Mouse (Mus musculus): ENCODE results near the gene Calcoco2. TPM values are rescaled to one million over a fixed set of nuclear protein-coding genes. Genes with fewer than 3 reads are reported as not detected.
A peak's percentile ranks its signal among the peaks of the same experiment; 100 is the strongest.

The Calcoco2 gene
- polyA plus RNA-seq, 1 experiment from 2014 or later, result not detected

- no peak overlapping the region for H3K4me2 ChIP-seq
- no peaks in the 10 kb centered on the region for H3K9me3 ChIP-seq (replicated peaks)
- 60% methylated on average over 5 of the region's 5 CpGs for WGBS (ENCODE audit: insufficient replicate concordance)
- no peak overlapping the region for H3K4me3 ChIP-seq (replicated peaks)
- H3K27ac ChIP-seq (replicated peaks), result no peak overlapping the region
- ATAC-seq (ENCODE audit: insufficient read depth), result no peak
- peaks cover 6% of the 10 kb centered on the region for H3K4me1 ChIP-seq (replicated peaks)
- H3K36me3 ChIP-seq (replicated peaks), result no peaks in the 10 kb centered on the region
- peaks cover under 1% of the 10 kb centered on the region; the same call in 1 of the 2 replicates for H3K27me3 ChIP-seq
- H3K9ac ChIP-seq, result no peak overlapping the region
Measured at GRCm38 (mm10) chr11:96080736-96081135, 31.0 kb downstream of the Calcoco2 start.

- peaks cover 34% of the 10 kb centered on the region for H3K4me1 ChIP-seq (replicated peaks)
- H3K36me3 ChIP-seq (replicated peaks), result peaks cover 17% of the 10 kb centered on the region
- no peaks in the 10 kb centered on the region for H3K9me3 ChIP-seq (replicated peaks)
- peak overlapping the region; percentile 79 for H3K4me3 ChIP-seq (replicated peaks)
- WGBS (ENCODE audit: insufficient replicate concordance), result 59% methylated on average over 13 of the region's 13 CpGs
- H3K9ac ChIP-seq, result no peak overlapping the region
- H3K27ac ChIP-seq (replicated peaks), result peak overlapping the region; percentile 74
- no peaks in the 10 kb centered on the region for H3K27me3 ChIP-seq
- no peak for ATAC-seq (ENCODE audit: insufficient read depth)
- peak overlapping the region; percentile 95 for H3K4me2 ChIP-seq
Measured at GRCm38 (mm10) chr11:96076221-96077105, 35.3 kb downstream of the Calcoco2 start.

DNA sequence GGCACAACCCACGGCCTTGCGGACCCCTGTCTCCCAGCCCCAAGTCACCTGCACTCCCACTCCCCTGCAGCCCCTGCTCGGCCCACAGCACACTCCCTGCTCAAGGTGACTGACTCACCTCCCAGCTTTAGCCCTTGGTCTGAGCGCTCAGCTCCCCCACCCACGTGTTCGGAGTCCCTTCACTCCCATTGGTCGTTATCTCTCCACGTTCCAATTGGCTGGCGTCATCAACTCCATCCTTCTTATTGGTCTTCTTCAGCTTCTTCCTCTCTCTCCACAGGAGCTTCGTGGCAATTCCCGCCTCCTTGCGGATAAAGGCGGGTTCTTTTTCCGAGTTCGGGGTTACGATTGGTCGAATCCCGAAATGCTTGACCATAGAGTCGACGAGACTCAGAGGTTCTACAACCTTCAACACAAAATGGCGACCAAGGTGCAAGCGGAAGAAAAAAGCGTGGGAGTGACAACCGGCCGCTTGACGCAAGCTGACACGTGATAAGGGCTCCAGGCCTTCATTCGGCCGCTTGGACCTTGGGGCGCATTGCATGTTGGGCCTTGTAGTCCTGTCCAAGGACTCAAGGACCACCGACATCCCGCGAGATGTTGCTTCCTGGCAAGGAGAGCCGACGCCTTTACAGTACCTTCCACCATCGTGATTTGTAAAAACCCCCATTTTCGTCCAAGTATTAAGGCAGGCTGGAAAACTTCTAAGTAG, 36.1 kb downstream of the Calcoco2 start, which contains the start of gene Atp5g1:
Gene Atp5g1, minus strand, starts transcription at position 162 of the 712 bp plus-strand sequence.
- Histone ChIP-seq H3K9ac (peak within 1 kb of the TSS; percentile 70), H3K4me3 (replicated peaks) (peak within 1 kb of the TSS; percentile 79), H3K36me3 (replicated peaks) (peaks cover 25% of the 10 kb centered on the region), H3K4me2 (peak within 1 kb of the TSS; percentile 95), H3K27me3 (no peaks in the 10 kb centered on the region), H3K9me3 (replicated peaks) (no peaks in the 10 kb centered on the region), H3K27ac (replicated peaks) (peak within 1 kb of the TSS; percentile 80), H3K4me1 (replicated peaks) (peaks cover 42% of the 10 kb centered on the region)
- peak; percentile 91 for ATAC-seq (ENCODE audit: insufficient read depth)
- 0% methylated on average over 37 of the region's 37 CpGs for WGBS (ENCODE audit: insufficient replicate concordance)

DNA sequence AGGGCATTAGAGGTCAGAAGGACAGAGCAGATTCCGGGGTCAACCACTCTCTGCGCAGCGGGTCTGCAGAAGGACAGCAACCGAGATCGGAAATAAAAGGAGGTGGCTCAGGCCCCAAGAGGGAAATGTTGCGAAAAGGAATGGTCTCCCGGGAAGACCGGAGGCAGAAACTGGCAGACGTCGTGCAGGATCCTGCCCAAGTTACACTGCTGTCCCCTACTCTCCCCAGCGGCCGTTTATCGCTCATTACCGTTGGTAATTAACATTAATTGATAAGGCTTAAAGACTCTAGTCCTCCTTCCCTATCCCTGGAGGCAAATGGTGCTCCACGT, 36.6 kb downstream of the Calcoco2 start:
- H3K9ac ChIP-seq, result peak overlapping the region; percentile 70
- peak overlapping the region; percentile 79 for H3K4me3 ChIP-seq (replicated peaks)
- H3K27ac ChIP-seq (replicated peaks), result peak overlapping the region; percentile 80
- H3K4me2 ChIP-seq, result peak overlapping the region; percentile 95
- 0% methylated on average over 15 of the region's 15 CpGs for WGBS (ENCODE audit: insufficient replicate concordance)
- H3K36me3 ChIP-seq (replicated peaks), result peaks cover 30% of the 10 kb centered on the region
- peaks cover 42% of the 10 kb centered on the region for H3K4me1 ChIP-seq (replicated peaks)
- peak; percentile 30 for ATAC-seq (ENCODE audit: insufficient read depth)
- no peaks in the 10 kb centered on the region for H3K27me3 ChIP-seq
- no peaks in the 10 kb centered on the region for H3K9me3 ChIP-seq (replicated peaks)

DNA sequence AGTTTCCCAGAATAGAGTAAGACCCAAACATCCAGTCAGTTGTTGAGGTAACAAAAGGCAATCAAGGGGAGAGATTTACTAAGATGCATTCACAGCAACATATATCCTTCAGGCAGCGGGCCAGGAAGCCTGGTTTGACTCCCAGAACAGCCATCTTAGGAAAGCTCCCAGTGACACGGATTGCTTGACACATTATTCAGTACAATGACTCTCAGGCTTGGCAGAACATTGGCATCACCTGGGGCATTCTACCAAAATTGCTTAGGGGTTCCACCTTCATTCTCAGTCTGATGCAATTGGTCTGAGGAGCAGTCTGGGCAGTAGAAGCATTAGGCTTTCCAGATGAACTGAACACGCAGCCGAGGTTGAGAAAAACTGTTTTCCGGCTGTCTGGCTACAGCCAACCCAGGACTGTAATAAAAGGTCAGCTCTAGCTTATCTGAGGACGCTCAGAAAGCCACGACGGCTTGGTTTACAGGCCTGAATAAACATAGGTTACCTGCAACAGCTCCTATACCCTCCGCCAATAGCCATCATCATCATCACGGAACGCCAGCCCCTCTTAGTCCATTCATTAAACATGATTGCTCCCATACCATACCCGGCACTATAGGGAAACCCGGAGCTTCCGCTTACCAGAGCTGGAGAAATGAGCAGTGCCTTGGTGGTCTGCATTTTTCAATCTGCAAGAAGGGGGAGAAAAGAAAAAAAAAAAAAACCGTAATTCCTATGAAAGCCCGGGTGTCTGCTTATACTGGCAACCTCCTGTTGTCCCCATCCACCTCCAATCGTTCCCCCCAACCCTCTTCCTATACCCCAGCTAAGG, 37.2 kb downstream of the Calcoco2 start:
- no peak for ATAC-seq (ENCODE audit: insufficient read depth)
- Histone ChIP-seq H3K27me3 (no peaks in the 10 kb centered on the region), H3K9me3 (replicated peaks) (no peaks in the 10 kb centered on the region), H3K4me2 (peak overlapping the region; percentile 95), H3K4me1 (replicated peaks) (peaks cover 42% of the 10 kb centered on the region), H3K27ac (replicated peaks) (peak overlapping the region; percentile 80), H3K36me3 (replicated peaks) (peaks cover 35% of the 10 kb centered on the region), H3K9ac (peak overlapping the region; percentile 70), H3K4me3 (replicated peaks) (peak overlapping the region; percentile 79)
- WGBS (ENCODE audit: insufficient replicate concordance), result 8% methylated on average over 17 of the region's 17 CpGs

DNA sequence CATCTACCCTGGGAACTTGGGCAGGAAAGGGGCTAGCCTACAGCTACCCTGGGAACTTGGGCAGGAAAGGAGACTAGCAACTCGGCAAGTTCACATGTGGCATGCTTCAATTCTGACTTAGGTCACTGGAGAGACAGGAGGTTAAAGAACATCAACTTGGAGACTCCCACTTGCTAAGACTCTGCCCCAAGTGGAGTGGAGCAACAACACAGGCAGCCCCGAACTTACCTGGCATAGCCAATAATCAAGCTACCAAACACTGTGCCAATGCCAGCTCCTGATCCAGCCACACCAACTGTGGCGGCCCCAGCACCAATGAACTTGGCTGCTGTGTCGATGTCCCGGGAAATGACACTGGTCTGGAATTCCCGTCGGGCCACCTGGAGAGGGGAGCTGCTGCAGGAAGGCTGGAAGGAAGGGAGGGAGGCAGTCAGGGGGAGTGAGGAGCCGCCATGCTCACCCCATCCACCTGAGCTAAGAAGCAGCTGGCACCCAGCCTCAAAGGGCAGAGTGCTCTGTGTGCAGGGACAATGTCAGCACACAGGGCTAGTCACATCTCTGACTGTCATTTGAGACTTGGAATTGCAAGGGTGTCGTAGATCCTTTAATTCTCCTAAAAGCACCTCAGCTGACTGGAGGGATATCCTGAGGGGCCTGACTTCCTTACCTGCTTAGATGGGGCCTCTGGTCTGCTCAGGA, 38.3 kb downstream of the Calcoco2 start:
- H3K9me3 ChIP-seq (replicated peaks), result no peaks in the 10 kb centered on the region
- H3K36me3 ChIP-seq (replicated peaks), result peaks cover 35% of the 10 kb centered on the region
- H3K4me2 ChIP-seq, result peak overlapping the region; percentile 95
- ATAC-seq (ENCODE audit: insufficient read depth), result no peak
- H3K27me3 ChIP-seq, result no peaks in the 10 kb centered on the region
- WGBS (ENCODE audit: insufficient replicate concordance), result 80% methylated on average over 9 of the region's 9 CpGs
- peak overlapping the region; percentile 79 for H3K4me3 ChIP-seq (replicated peaks)
- H3K9ac ChIP-seq, result no peak overlapping the region
- no peak overlapping the region for H3K27ac ChIP-seq (replicated peaks)
- peaks cover 42% of the 10 kb centered on the region for H3K4me1 ChIP-seq (replicated peaks)

DNA sequence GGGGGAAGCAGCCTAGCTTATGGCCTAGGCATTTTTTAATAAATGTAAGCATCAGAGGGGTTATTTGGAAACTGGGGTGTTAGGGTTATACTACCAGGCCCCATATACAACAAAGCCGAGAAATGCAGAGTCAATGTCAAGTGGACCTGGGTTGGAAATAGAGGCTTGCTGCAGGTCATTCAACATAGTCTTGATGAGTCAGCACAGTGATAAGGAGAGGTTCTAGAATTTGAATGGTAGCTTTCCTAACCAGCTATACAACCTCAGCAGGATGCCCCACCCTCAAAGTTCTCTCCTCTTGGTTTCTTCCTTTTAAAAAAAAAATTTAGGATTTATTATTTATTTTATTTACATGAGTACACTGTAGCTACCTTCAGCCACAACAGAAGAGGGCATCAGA, 40.8 kb downstream of the Calcoco2 start:
- H3K4me3 ChIP-seq (replicated peaks), result no peak overlapping the region
- H3K9ac ChIP-seq, result no peak overlapping the region
- no peaks in the 10 kb centered on the region for H3K9me3 ChIP-seq (replicated peaks)
- H3K4me1 ChIP-seq (replicated peaks), result peaks cover 42% of the 10 kb centered on the region
- 60% methylated on average over 1 of the region's 1 CpGs for WGBS (ENCODE audit: insufficient replicate concordance)
- no peak overlapping the region for H3K4me2 ChIP-seq
- peaks cover 35% of the 10 kb centered on the region for H3K36me3 ChIP-seq (replicated peaks)
- H3K27me3 ChIP-seq, result no peaks in the 10 kb centered on the region
- ATAC-seq (ENCODE audit: insufficient read depth), result no peak
- H3K27ac ChIP-seq (replicated peaks), result no peak overlapping the region

DNA sequence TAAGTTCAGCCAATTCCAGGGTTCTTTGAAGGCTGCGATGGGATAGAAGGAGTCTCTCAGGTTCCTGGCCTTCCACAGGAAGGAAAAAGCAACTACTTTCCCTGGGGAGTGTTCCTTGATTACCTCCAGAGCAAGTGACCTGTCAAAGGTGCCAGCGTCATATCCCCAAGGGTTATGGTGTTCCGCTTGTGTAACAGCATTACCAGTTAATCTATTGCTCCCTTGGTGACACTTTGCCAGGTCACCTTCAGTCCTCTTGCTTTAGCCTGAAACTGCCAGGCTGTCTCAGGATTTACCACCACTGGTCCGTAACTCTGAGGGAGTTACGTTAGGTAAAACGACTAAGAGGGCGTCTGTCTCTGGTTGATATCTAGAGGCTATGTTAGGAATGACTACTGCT, 41.4 kb downstream of the Calcoco2 start:
- Histone ChIP-seq H3K36me3 (replicated peaks) (peaks cover 35% of the 10 kb centered on the region), H3K4me2 (no peak overlapping the region), H3K9me3 (replicated peaks) (no peaks in the 10 kb centered on the region), H3K9ac (no peak overlapping the region), H3K4me3 (replicated peaks) (no peak overlapping the region), H3K4me1 (replicated peaks) (peaks cover 48% of the 10 kb centered on the region), H3K27me3 (no peaks in the 10 kb centered on the region), H3K27ac (replicated peaks) (no peak overlapping the region)
- 84% methylated on average over 7 of the region's 7 CpGs for WGBS (ENCODE audit: insufficient replicate concordance)
- ATAC-seq (ENCODE audit: insufficient read depth), result no peak

GRCm38 (mm10) chr11:96068231-96068630, 43.5 kb downstream of the Calcoco2 start:
- Histone ChIP-seq H3K4me3 (replicated peaks) (no peak overlapping the region), H3K27me3 (no peaks in the 10 kb centered on the region), H3K4me1 (replicated peaks) (peaks cover 42% of the 10 kb centered on the region), H3K4me2 (no peak overlapping the region), H3K27ac (replicated peaks) (no peak overlapping the region), H3K9ac (no peak overlapping the region), H3K36me3 (replicated peaks) (peaks cover 27% of the 10 kb centered on the region), H3K9me3 (replicated peaks) (no peaks in the 10 kb centered on the region)
- no peak for ATAC-seq (ENCODE audit: insufficient read depth)
- WGBS (ENCODE audit: insufficient replicate concordance), result 62% methylated on average over 5 of the region's 5 CpGs

DNA sequence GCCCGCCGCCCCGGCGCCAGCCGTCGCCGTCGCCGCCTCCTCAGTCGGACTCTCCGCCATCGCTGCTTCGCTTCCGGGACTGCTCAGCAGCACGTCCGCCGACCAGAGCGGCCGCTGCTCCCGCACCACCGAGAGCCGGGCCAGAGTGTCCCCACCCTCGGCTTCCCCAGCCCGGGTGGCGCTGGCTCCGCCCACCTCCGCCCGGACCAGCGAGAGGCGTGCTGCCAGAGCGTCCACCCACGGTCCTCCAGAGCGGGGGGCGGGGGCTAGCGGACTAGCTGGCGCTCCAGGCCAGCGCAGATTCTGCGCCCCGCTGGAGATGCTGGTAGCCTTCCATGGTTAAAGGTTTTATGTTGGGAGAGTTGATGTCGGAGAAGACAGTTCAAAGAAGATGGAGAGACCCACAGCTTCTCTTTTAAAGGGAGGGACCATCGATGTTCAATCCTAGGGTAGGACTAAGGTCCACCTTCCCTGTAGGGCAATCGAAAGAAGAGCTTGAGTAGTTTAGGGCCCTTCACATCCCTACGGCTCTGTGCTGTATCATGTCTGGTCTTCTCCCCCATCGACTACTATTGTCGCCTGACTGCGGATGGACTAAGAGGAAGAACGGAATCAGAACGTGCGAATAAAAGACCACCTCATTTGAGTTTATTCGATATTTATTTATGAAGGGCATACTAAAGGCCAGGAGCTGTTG, 46.4 kb downstream of the Calcoco2 start, which contains the start of gene Ube2z:
Gene Ube2z, minus strand, starts transcription at position 174 of the 697 bp plus-strand sequence.
- H3K27me3 ChIP-seq, result no peaks in the 10 kb centered on the region
- no peaks in the 10 kb centered on the region for H3K9me3 ChIP-seq (replicated peaks)
- H3K27ac ChIP-seq (replicated peaks), result peak within 1 kb of the TSS; percentile 86
- H3K36me3 ChIP-seq (replicated peaks), result peaks cover 29% of the 10 kb centered on the region
- ATAC-seq (ENCODE audit: insufficient read depth), result peak; percentile 99
- peaks cover 36% of the 10 kb centered on the region for H3K4me1 ChIP-seq (replicated peaks)
- peak within 1 kb of the TSS; percentile 82 for H3K4me2 ChIP-seq
- WGBS (ENCODE audit: insufficient replicate concordance), result 5% methylated on average over 42 of the region's 50 CpGs
- peak within 1 kb of the TSS; percentile 92 for H3K4me3 ChIP-seq (replicated peaks)
- H3K9ac ChIP-seq, result peak within 1 kb of the TSS; percentile 91
